Mouse (Mus musculus) heart, postnatal 0 days (tissue): Measurements from ENCODE around the gene Eef2.

ENCODE experiments used
- CTCF ChIP-seq: IDR thresholded peaks from 2 replicates; pipeline ENCODE4 v1.5.1; 2016; ENCODE audit warnings: antibody characterized with exemption, control low read depth, low read depth
- EP300 ChIP-seq: IDR thresholded peaks from 2 replicates; pipeline ENCODE4 v1.6.1; 2016; ENCODE audit warnings: antibody characterized with exemption, low read depth

- TF ChIP-seq CTCF: no peak
- peak; percentile 24; the same call in 1 of the 2 replicates for TF ChIP-seq EP300
Measured at GRCm38 (mm10) chr10:81136706-81137231, 39.7 kb upstream of the Eef2 start.
